Mouse (Mus musculus) liver, embryonic 16.5 days (tissue): Measurements from ENCODE around the gene Heatr4. TPM values are rescaled to one million over a fixed set of nuclear protein-coding genes. Genes with fewer than 3 reads are reported as not detected.

ENCODE experiments used
- ATAC-seq: fragments of 200-750 bp; cut with Nextera tagmentation; 2 replicates; pipeline ENCODE4 v1.8.0; 2017; ENCODE audit warnings: low read depth, mild to moderate bottlenecking, moderate number of reproducible peaks, moderate library complexity
- H3K27ac ChIP-seq: fragments of 300-500 bp; sonication (generic); 2 replicates; pipeline ENCODE4 v1.5.1; 2014; ENCODE audit warnings: mild to moderate bottlenecking, low read length
- H3K27me3 ChIP-seq: fragments of 300-500 bp; sonication (generic); 2 replicates; pipeline ENCODE4 v1.6.1; 2014; ENCODE audit warnings: low read depth, low read length, mixed read lengths; ENCODE audit not compliant: control insufficient read depth, insufficient read depth
- H3K36me3 ChIP-seq: fragments of 300-500 bp; sonication (generic); 2 replicates; pipeline ENCODE4 v1.6.1; 2014; ENCODE audit warnings: mild to moderate bottlenecking; ENCODE audit not compliant: control insufficient read depth, insufficient read depth
- H3K4me1 ChIP-seq: fragments of 300-500 bp; sonication (generic); 2 replicates; pipeline ENCODE4 v1.6.1; 2014; ENCODE audit warnings: low read depth, low read length, mixed read lengths; ENCODE audit not compliant: control insufficient read depth
- H3K4me2 ChIP-seq: fragments of 300-500 bp; sonication (generic); 2 replicates; pipeline ENCODE4 v1.6.1; 2014; ENCODE audit warnings: low read depth, low read length, mixed read lengths
- H3K4me3 ChIP-seq: fragments of 300-500 bp; sonication (generic); 2 replicates; pipeline ENCODE4 v1.5.1; 2014; ENCODE audit warnings: low read depth, mild to moderate bottlenecking, low read length
- H3K9ac ChIP-seq: fragments of 300-500 bp; sonication (generic); 2 replicates; pipeline ENCODE4 v1.6.1; 2014; ENCODE audit warnings: low read depth, low read length
- H3K9me3 ChIP-seq: fragments of 300-500 bp; sonication (generic); replicated peaks from 2 replicates; pipeline ENCODE4 v1.6.1; 2016; ENCODE audit warnings: low read length; ENCODE audit not compliant: control insufficient read depth
- WGBS: fragments of 180-500 bp; shearing (Covaris S2); extraction: QIAGEN DNeasy Blood & Tissue Kit; methylation state at CpG from one replicate; pipeline ENCODE4 v1.1.7; 2014; ENCODE audit not compliant: insufficient replicate concordance; 5-methylcytosine and 5-hydroxymethylcytosine counted together
- polyA plus RNA-seq: library from polyadenylated mRNA; unstranded; fragments of >200 nt; fragmentation: Nextera tagmentation; extraction: Ambion mirVana; gene quantifications from 2 replicates; pipeline ENCODE4 v1.2.1, GENCODE M21; 2015

Gene Heatr4
- polyA plus RNA-seq, 1 experiment from 2014 or later, result not detected

- peak; percentile 98 for ATAC-seq
- Histone ChIP-seq H3K4me3 (peak within 1 kb of the TSS; percentile 95), H3K9me3 (no peaks in the 10 kb centered on the region), H3K27ac (peak within 1 kb of the TSS; percentile 84), H3K27me3 (no peaks in the 10 kb centered on the region), H3K36me3 (no peaks in the 10 kb centered on the region; the same call in 1 of the 2 replicates), H3K4me1 (peaks cover 23% of the 10 kb centered on the region), H3K9ac (peak within 1 kb of the TSS; percentile 97), H3K4me2 (peak within 1 kb of the TSS; percentile 79)
- WGBS, result 1% methylated on average over 57 of the region's 63 CpGs
Measured at GRCm38 (mm10) chr12:83921535-83922381, 62.9 kb downstream of the Heatr4 start, which contains the start of gene Numb. Gene Numb (minus strand): TSS chr12:83921934.

- H3K27me3 ChIP-seq, result no peaks in the 10 kb centered on the region
- H3K4me2 ChIP-seq, result peak overlapping the region; percentile 75
- 2% methylated on average over 31 of the region's 31 CpGs for WGBS
- H3K4me1 ChIP-seq, result peaks cover 23% of the 10 kb centered on the region
- H3K4me3 ChIP-seq, result peak overlapping the region; percentile 95
- no peak for ATAC-seq
- H3K27ac ChIP-seq, result peak overlapping the region; percentile 84
- H3K9ac ChIP-seq, result peak overlapping the region; percentile 97
- H3K36me3 ChIP-seq, result no peaks in the 10 kb centered on the region; the same call in 1 of the 2 replicates
- H3K9me3 ChIP-seq, result no peaks in the 10 kb centered on the region
Measured at GRCm38 (mm10) chr12:83920721-83921441, 63.8 kb downstream of the Heatr4 start.

DNA sequence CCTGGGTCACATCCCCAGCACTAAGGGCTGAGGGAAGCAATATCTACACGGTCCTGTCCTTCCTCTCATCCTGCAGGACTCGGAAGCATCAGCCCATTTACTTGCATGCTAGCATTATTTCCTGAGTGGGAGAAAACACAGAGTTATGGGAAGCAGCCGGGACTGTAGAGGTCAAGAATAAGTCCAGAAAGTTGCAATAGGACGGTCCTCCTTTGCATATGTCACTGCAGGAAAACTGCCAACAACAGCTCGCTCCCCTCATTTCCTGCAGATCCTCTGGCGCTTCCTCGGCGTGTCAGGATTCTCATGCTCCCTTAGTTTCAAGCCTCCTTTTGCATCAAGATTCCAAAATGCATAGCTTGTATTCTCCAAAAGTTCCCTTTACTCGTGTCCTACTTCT, 67.8 kb downstream of the Heatr4 start:
- Histone ChIP-seq H3K4me3 (no peak overlapping the region), H3K9ac (no peak overlapping the region), H3K36me3 (no peaks in the 10 kb centered on the region; the same call in 1 of the 2 replicates), H3K9me3 (no peaks in the 10 kb centered on the region), H3K27ac (no peak overlapping the region), H3K4me1 (peaks cover 12% of the 10 kb centered on the region), H3K27me3 (no peaks in the 10 kb centered on the region), H3K4me2 (no peak overlapping the region)
- no peak for ATAC-seq
- 65% methylated on average over 9 of the region's 9 CpGs for WGBS

DNA sequence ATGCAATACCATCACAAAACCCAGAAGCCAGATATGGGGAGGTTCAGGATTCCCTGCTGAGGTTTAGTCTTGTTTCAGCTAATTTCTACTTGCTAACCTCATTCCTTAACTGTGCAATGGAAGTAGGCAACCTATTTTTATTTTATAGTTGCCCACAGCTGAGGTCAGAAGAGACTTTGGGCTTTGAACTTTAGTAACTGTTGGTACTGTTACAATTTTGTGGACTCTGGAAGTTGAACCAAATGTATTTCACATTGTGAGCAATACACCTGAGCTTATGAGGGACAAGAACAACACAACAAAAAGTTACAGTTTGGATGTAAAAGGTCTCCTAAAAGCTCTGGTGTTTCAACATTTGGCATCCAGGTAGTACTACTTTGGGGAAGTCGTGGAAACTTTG, 69.9 kb downstream of the Heatr4 start:
- H3K4me2 ChIP-seq, result no peak overlapping the region
- 48% methylated on average over 1 of the region's 1 CpGs for WGBS
- no peak overlapping the region for H3K9ac ChIP-seq
- H3K36me3 ChIP-seq, result no peaks in the 10 kb centered on the region; the same call in 1 of the 2 replicates
- no peaks in the 10 kb centered on the region for H3K9me3 ChIP-seq
- no peak for ATAC-seq
- no peak overlapping the region for H3K4me3 ChIP-seq
- H3K27me3 ChIP-seq, result no peaks in the 10 kb centered on the region
- H3K4me1 ChIP-seq, result peaks cover 6% of the 10 kb centered on the region
- no peak overlapping the region for H3K27ac ChIP-seq

- H3K27me3 ChIP-seq, result no peaks in the 10 kb centered on the region
- H3K4me3 ChIP-seq, result no peak overlapping the region
- ATAC-seq, result no peak
- H3K36me3 ChIP-seq, result no peaks in the 10 kb centered on the region; the same call in 1 of the 2 replicates
- H3K27ac ChIP-seq, result no peak overlapping the region
- no peak overlapping the region for H3K9ac ChIP-seq
- H3K4me1 ChIP-seq, result peaks cover 6% of the 10 kb centered on the region
- H3K4me2 ChIP-seq, result no peak overlapping the region
- 64% methylated on average over 4 of the region's 4 CpGs for WGBS
- no peaks in the 10 kb centered on the region for H3K9me3 ChIP-seq
Measured at GRCm38 (mm10) chr12:83914202-83914740, 70.4 kb downstream of the Heatr4 start.

DNA sequence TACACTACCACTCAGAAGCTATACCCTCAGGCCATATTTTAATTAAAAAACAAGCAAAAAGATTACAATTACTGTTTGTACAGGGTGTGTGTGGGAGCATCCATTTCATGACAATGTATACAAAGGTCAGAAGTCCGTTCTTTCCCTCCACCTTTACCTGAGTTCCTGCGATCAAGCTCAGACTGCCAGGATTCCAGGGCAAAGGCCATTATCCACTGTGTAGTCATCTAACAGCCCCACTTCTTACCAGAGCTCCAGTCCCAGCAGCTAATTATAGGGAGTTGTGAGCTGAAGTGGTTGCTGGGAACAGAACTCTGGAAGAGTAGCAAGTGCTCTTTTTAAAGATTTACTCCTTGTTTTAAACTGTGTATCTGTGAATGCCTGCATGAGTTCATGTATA, 74.2 kb downstream of the Heatr4 start:
- ATAC-seq, result peak; percentile 76; the same call in 1 of the 2 replicates
- Histone ChIP-seq H3K9me3 (no peaks in the 10 kb centered on the region), H3K36me3 (no peaks in the 10 kb centered on the region), H3K4me1 (peaks cover 6% of the 10 kb centered on the region), H3K27ac (no peak overlapping the region; the same call in 1 of the 2 replicates), H3K27me3 (no peaks in the 10 kb centered on the region), H3K4me3 (no peak overlapping the region), H3K4me2 (no peak overlapping the region), H3K9ac (no peak overlapping the region)
- 73% methylated on average over 2 of the region's 2 CpGs for WGBS

Other genes starting within 250 kb of the Heatr4 start
- 1.3 and 1.7 TPM in 2 replicates for gene Papln, start 221.2 kb downstream of the Heatr4 start, polyA plus RNA-seq
- gene Numb, start 62.9 kb downstream of the Heatr4 start, polyA plus RNA-seq, result 16.8 and 17.4 TPM in 2 replicates
- gene Riox1, start 34.2 kb downstream of the Heatr4 start, polyA plus RNA-seq, result 4.4 and 4.6 TPM in 2 replicates
- gene Acot2, start 3.0 kb upstream of the Heatr4 start, polyA plus RNA-seq, result 11.2 and 12.3 TPM in 2 replicates
- 30.2 and 36.4 TPM in 2 replicates for gene Acot1, start 24.6 kb upstream of the Heatr4 start, polyA plus RNA-seq
- gene Acot4, start 53.5 kb upstream of the Heatr4 start, polyA plus RNA-seq, result 8.4 and 10.0 TPM in 2 replicates
- gene Gm49366, start 54.1 kb upstream of the Heatr4 start, polyA plus RNA-seq, result not detected in 2 replicates
- 6.3 and 6.7 TPM in 2 replicates for gene Acot3, start 67.3 kb upstream of the Heatr4 start, polyA plus RNA-seq
- not detected in 2 replicates for gene Acot5, start 84.5 kb upstream of the Heatr4 start, polyA plus RNA-seq
- 0.33 and 0.41 TPM in 2 replicates for gene Acot6, start 115.8 kb upstream of the Heatr4 start, polyA plus RNA-seq
- 0.33 and 0.42 TPM in 2 replicates for gene Dnal1, start 129.5 kb upstream of the Heatr4 start, polyA plus RNA-seq
- 0.12 and 0.14 TPM in 2 replicates for gene Pnma1, start 163.6 kb upstream of the Heatr4 start, polyA plus RNA-seq
- 6.9 and 7.8 TPM in 2 replicates for gene Elmsan1, start 234.0 kb upstream of the Heatr4 start, polyA plus RNA-seq